Mouse (Mus musculus): ENCODE results near the gene Stard13. TPM values are rescaled to one million over a fixed set of nuclear protein-coding genes. Genes with fewer than 3 reads are reported as not detected.
A peak's percentile ranks its signal among the peaks of the same experiment; 100 is the strongest.

Stard13 gene
- 13.0 and 15.3 TPM in 2 replicates for polyA plus RNA-seq (2014; fragmentation: Nextera tagmentation; extraction: Ambion mirVana)

DNA sequence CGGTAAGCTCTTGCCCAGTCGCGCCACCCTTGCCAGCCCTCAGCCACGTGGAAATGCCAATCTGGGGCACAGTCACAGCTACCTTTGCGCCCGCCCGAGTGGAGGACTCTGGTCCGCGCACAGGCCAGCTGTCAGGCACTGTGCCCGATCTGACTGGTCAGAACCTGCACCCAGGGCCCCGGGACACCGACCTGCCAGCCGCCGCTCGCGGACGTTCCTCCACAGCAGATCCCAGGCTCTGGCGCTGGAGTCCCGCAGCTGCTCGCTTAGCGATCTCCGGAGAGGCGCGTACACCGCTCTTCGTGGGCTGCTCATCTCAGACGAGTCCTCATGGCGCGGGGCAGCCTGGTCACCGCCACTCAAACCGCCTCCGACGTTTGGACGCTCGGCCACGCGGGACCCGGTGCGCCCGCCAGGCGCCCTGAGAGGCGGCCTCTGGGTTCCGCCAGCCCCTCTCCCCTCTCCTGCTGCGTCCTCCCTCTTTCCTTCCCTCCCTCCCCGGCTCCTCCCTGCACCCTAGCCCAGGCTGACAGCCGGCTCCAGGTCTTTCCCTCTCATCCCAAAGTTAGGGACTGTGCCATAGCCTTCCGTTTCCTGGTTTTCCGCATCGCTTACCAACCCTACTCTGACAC lies at the start of gene Stard13:
TSS of gene Stard13 (minus strand) at position 437 of the 632 bp plus-strand sequence.
- Histone ChIP-seq H3K4me2 (ENCODE audit: low read length) (peak within 1 kb of the TSS; percentile 88), H3K9ac (ENCODE audit: low read length) (peak within 1 kb of the TSS; percentile 65), H3K9me3 (ENCODE audit: control insufficient read depth, low read length) (no peaks in the 10 kb centered on the region), H3K4me3 (ENCODE audit: low read depth, low read length) (peak within 1 kb of the TSS; percentile 52), H3K36me3 (ENCODE audit: control insufficient read depth, insufficient read depth, low read length) (no peaks in the 10 kb centered on the region), H3K27ac (ENCODE audit: low read depth) (no peak within 1 kb of the TSS), H3K27me3 (replicated peaks; ENCODE audit: control insufficient read depth, insufficient read depth, low read length) (no peaks in the 10 kb centered on the region), H3K4me1 (replicated peaks; ENCODE audit: control insufficient read depth, insufficient read depth, low read length) (peaks cover 3% of the 10 kb centered on the region; the same call in 1 of the 2 replicates)
- WGBS = 2% methylated on average over 49 of the region's 49 CpGs
- peak; percentile 82 for ATAC-seq (replicated peaks; ENCODE audit: low FRiP score, low TSS enrichment, low read depth)
- peak; percentile 82 for DNase-seq (ENCODE audit: low spot score)

DNA sequence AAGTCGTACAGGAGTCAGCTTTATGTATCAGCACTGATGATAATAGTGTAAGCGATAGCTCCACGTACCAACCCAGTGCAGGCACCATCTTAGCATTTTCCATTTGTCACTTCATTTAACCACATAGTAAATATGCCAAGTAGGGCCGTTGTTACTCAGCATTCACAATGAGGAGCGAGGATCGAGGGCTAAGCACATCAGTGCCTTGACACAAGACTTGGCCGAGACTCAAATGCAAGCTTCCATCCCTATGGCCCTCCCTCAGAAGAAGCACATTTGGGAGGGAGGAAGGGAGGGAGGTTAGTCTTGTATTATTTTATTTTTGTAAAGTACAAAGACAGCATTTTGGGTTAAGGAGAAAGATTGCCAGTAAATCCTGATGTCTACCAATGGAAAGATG lies 45.9 kb upstream of the Stard13 start:
- H3K36me3 ChIP-seq (ENCODE audit: control insufficient read depth, insufficient read depth, low read length) = no peaks in the 10 kb centered on the region
- H3K9me3 ChIP-seq (ENCODE audit: control insufficient read depth, low read length) = no peaks in the 10 kb centered on the region
- DNase-seq (ENCODE audit: low spot score) = no peak
- H3K9ac ChIP-seq (ENCODE audit: low read length) = no peak overlapping the region
- no peaks in the 10 kb centered on the region for H3K4me1 ChIP-seq (replicated peaks; ENCODE audit: control insufficient read depth, insufficient read depth, low read length)
- no peak for ATAC-seq (replicated peaks; ENCODE audit: low FRiP score, low TSS enrichment, low read depth)
- H3K4me3 ChIP-seq (ENCODE audit: low read depth, low read length) = no peak overlapping the region
- 83% methylated on average over 7 of the region's 7 CpGs for WGBS
- no peak overlapping the region for H3K4me2 ChIP-seq (ENCODE audit: low read length)
- H3K27me3 ChIP-seq (replicated peaks; ENCODE audit: control insufficient read depth, insufficient read depth, low read length) = no peaks in the 10 kb centered on the region
- no peak overlapping the region for H3K27ac ChIP-seq (ENCODE audit: low read depth)

DNA sequence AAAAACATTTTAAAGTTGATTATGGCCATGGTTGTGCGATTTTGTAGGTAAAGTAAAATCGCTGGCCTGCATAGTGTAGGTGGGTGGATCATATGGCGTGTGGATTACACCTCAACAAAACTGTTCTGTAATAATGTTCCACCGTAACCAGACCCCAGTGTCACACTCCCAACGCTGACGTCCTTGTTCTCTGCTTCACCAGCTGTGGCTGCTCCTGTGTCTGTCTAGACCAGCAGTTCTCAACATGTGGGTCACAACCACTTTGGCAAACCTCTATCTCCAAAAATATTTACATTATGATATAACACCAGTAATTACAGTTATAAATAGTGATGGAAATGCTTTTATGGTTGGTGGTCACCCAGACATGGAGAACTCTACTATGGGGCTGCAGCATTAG lies 44.3 kb upstream of the Stard13 start:
- no peak overlapping the region for H3K9ac ChIP-seq (ENCODE audit: low read length)
- DNase-seq (ENCODE audit: low spot score) (no peak), ATAC-seq (replicated peaks; ENCODE audit: low FRiP score, low TSS enrichment, low read depth) (no peak)
- H3K4me1 ChIP-seq (replicated peaks; ENCODE audit: control insufficient read depth, insufficient read depth, low read length) = no peaks in the 10 kb centered on the region
- no peaks in the 10 kb centered on the region for H3K27me3 ChIP-seq (replicated peaks; ENCODE audit: control insufficient read depth, insufficient read depth, low read length)
- 71% methylated on average over 6 of the region's 6 CpGs for WGBS
- no peak overlapping the region for H3K4me3 ChIP-seq (ENCODE audit: low read depth, low read length)
- no peaks in the 10 kb centered on the region for H3K36me3 ChIP-seq (ENCODE audit: control insufficient read depth, insufficient read depth, low read length)
- H3K27ac ChIP-seq (ENCODE audit: low read depth) = no peak overlapping the region
- no peak overlapping the region for H3K4me2 ChIP-seq (ENCODE audit: low read length)
- H3K9me3 ChIP-seq (ENCODE audit: control insufficient read depth, low read length) = no peaks in the 10 kb centered on the region

DNA sequence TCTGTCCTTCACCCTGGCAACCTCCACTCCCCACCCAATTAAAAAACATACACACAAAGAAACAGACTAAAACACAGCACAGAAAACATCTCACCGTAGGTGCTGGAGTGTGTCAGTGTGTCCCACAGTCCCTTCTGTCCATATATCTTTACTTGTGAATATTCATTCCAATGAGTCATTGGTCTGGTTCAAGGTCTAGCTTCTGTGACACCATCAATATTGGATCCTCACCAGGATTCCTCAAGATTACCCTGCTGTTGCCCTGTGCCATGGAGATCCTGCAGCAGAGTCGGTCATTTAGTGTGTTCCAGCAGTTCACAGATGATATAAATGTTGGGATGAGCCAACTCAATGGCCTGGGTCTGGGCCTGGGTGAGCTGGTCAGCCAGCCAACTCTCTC lies 42.4 kb upstream of the Stard13 start:
- H3K27me3 ChIP-seq (replicated peaks; ENCODE audit: control insufficient read depth, insufficient read depth, low read length) = no peaks in the 10 kb centered on the region
- H3K9me3 ChIP-seq (ENCODE audit: control insufficient read depth, low read length) = no peaks in the 10 kb centered on the region
- H3K36me3 ChIP-seq (ENCODE audit: control insufficient read depth, insufficient read depth, low read length) = no peaks in the 10 kb centered on the region
- DNase-seq (ENCODE audit: low spot score) (no peak), ATAC-seq (replicated peaks; ENCODE audit: low FRiP score, low TSS enrichment, low read depth) (no peak)
- no peak overlapping the region for H3K9ac ChIP-seq (ENCODE audit: low read length)
- no peaks in the 10 kb centered on the region for H3K4me1 ChIP-seq (replicated peaks; ENCODE audit: control insufficient read depth, insufficient read depth, low read length)
- no peak overlapping the region for H3K27ac ChIP-seq (ENCODE audit: low read depth)
- no peak overlapping the region for H3K4me2 ChIP-seq (ENCODE audit: low read length)
- H3K4me3 ChIP-seq (ENCODE audit: low read depth, low read length) = no peak overlapping the region
- WGBS = 95% methylated on average over 2 of the region's 2 CpGs

DNA sequence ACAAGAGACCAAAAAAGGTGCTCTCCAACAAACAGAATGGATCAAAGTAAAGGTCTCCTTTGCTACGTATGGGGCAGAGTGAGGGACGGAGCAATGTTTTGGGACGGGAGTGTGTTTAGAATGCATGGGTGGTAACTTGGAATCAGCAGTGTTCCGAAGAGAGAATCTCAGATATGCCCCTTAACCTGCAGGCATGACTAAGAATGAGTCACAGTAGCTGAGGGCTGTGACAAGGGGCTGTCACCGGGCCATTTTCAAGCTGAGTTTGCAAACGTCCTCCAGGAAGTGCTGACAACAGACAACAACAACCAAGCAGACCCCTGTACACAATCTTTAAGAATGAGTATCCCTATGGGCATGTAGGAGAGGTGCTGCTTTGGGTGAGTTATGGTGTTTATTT lies 40.6 kb upstream of the Stard13 start:
- ATAC-seq (replicated peaks; ENCODE audit: low FRiP score, low TSS enrichment, low read depth) = no peak
- Histone ChIP-seq H3K4me2 (ENCODE audit: low read length) (no peak overlapping the region), H3K4me3 (ENCODE audit: low read depth, low read length) (no peak overlapping the region), H3K27ac (ENCODE audit: low read depth) (no peak overlapping the region), H3K9ac (ENCODE audit: low read length) (no peak overlapping the region), H3K9me3 (ENCODE audit: control insufficient read depth, low read length) (no peaks in the 10 kb centered on the region), H3K27me3 (replicated peaks; ENCODE audit: control insufficient read depth, insufficient read depth, low read length) (no peaks in the 10 kb centered on the region), H3K36me3 (ENCODE audit: control insufficient read depth, insufficient read depth, low read length) (no peaks in the 10 kb centered on the region), H3K4me1 (replicated peaks; ENCODE audit: control insufficient read depth, insufficient read depth, low read length) (no peaks in the 10 kb centered on the region)
- 74% methylated on average over 6 of the region's 6 CpGs for WGBS
- no peak for DNase-seq (ENCODE audit: low spot score)

DNA sequence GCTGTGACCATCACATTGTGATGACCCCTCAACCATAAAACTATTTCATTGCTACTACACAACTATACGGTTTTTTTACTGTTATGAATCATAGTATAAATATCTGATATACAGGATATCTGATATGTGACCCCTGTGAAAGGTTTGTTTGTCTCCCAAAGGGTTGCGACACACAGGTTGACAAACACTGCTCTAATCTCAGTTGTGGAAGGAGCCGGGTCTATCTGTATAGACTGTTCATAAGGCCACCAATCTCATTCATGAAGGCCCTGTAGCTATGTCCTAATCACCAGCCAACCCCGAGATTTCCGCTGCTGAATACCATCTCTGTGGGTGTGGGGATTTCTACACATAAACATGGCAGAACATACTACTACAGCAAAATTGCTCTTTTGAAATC lies 37.2 kb upstream of the Stard13 start:
- no peaks in the 10 kb centered on the region for H3K36me3 ChIP-seq (ENCODE audit: control insufficient read depth, insufficient read depth, low read length)
- 92% methylated on average over 5 of the region's 5 CpGs for WGBS
- no peak for ATAC-seq (replicated peaks; ENCODE audit: low FRiP score, low TSS enrichment, low read depth)
- no peak overlapping the region for H3K4me3 ChIP-seq (ENCODE audit: low read depth, low read length)
- H3K4me2 ChIP-seq (ENCODE audit: low read length) = no peak overlapping the region
- no peak for DNase-seq (ENCODE audit: low spot score)
- H3K9me3 ChIP-seq (ENCODE audit: control insufficient read depth, low read length) = no peaks in the 10 kb centered on the region
- H3K27me3 ChIP-seq (replicated peaks; ENCODE audit: control insufficient read depth, insufficient read depth, low read length) = no peaks in the 10 kb centered on the region
- H3K4me1 ChIP-seq (replicated peaks; ENCODE audit: control insufficient read depth, insufficient read depth, low read length) = no peaks in the 10 kb centered on the region
- no peak overlapping the region for H3K9ac ChIP-seq (ENCODE audit: low read length)
- no peak overlapping the region for H3K27ac ChIP-seq (ENCODE audit: low read depth)

DNA sequence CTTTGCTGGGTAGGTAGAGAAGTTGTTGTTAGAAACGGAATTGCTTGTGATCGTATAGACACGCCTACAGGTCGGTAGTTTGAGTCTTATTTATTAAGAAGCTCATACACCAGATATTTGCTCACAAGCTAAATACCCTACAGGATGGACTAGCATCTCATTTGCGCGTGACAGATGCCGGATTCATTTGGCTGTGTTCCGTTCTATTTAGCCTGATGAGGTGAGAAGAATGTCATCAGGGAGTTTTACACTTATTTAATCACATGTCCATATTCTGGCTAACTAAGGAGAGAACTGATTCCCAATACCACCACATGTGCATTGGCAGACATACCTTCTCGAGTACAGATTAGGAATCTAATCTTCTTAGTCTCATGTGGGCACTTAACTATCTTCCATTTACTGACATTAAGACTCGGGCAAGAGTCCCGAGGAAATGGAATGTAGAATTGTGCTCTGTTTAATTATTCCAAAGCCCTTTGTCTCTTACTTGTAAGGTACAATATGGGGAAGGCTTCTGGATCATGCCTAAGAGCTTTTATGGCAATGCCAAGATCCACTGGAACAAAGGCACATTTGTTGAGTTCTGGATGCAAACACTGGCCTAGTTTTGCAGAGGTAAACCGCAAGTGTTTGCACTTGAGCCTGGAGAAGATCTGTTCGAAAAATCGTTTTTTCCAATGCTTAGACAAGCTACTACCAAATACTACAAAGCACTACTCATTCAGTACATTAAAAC lies 33.4 kb upstream of the Stard13 start:
- Histone ChIP-seq H3K27ac (ENCODE audit: low read depth) (no peak overlapping the region), H3K4me2 (ENCODE audit: low read length) (no peak overlapping the region), H3K36me3 (ENCODE audit: control insufficient read depth, insufficient read depth, low read length) (no peaks in the 10 kb centered on the region), H3K4me1 (replicated peaks; ENCODE audit: control insufficient read depth, insufficient read depth, low read length) (no peaks in the 10 kb centered on the region), H3K9ac (ENCODE audit: low read length) (no peak overlapping the region), H3K9me3 (ENCODE audit: control insufficient read depth, low read length) (no peaks in the 10 kb centered on the region), H3K27me3 (replicated peaks; ENCODE audit: control insufficient read depth, insufficient read depth, low read length) (no peaks in the 10 kb centered on the region), H3K4me3 (ENCODE audit: low read depth, low read length) (no peak overlapping the region)
- no peak for DNase-seq (ENCODE audit: low spot score)
- WGBS = 84% methylated on average over 14 of the region's 14 CpGs
- no peak for ATAC-seq (replicated peaks; ENCODE audit: low FRiP score, low TSS enrichment, low read depth)

DNA sequence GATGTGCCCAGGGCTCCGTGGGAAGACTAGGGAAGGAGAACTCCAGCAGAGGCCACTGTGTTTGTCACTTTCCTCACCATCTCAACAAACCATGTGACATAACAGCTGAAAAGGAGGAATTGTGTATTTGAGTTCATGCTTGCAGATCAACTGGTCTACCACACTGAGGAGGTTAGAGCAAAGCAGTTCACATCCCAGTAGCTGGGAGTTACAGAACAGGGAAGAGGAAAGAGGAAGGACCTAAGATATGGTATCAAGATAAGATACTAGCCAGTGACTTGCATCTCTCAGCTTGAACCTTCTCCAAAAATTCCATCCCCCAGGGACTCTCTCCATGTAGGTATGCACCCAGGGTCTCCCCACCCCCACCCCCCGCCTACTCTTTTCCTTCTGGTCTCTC lies 27.9 kb upstream of the Stard13 start:
- no peaks in the 10 kb centered on the region for H3K27me3 ChIP-seq (replicated peaks; ENCODE audit: control insufficient read depth, insufficient read depth, low read length)
- 86% methylated on average over 2 of the region's 2 CpGs for WGBS
- no peak for ATAC-seq (replicated peaks; ENCODE audit: low FRiP score, low TSS enrichment, low read depth)

DNA sequence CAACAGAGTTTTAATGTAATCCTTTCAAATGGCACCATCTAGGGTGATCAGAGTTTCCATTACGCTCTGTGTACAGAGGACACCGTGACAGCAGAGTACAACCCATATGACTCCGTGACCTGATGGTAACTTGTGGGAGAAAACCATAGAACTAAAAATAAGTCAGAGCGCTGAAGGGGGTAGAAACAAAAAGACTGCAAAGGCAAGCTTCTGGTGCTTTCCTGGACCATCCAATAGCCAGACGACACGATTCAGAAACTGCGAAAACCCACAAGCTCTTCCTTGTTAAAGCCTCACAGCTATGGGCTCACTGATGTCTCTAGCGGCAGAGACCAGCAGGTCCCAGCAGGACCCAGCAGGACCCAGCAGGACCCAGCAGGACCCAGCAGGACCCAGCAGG lies 18.6 kb upstream of the Stard13 start:
- no peak for DNase-seq (ENCODE audit: low spot score)
- WGBS = 63% methylated on average over 8 of the region's 8 CpGs

More for the DNA sequence above, 27.9 kb upstream of the Stard13 start:
- Histone ChIP-seq H3K4me2 (ENCODE audit: low read length) (no peak overlapping the region), H3K4me1 (replicated peaks; ENCODE audit: control insufficient read depth, insufficient read depth, low read length) (no peaks in the 10 kb centered on the region), H3K4me3 (ENCODE audit: low read depth, low read length) (no peak overlapping the region), H3K36me3 (ENCODE audit: control insufficient read depth, insufficient read depth, low read length) (no peaks in the 10 kb centered on the region), H3K9me3 (ENCODE audit: control insufficient read depth, low read length) (no peaks in the 10 kb centered on the region), H3K27ac (ENCODE audit: low read depth) (no peak overlapping the region), H3K9ac (ENCODE audit: low read length) (no peak overlapping the region)
- no peak for DNase-seq (ENCODE audit: low spot score)

More for the DNA sequence above, 18.6 kb upstream of the Stard13 start:
- Histone ChIP-seq H3K27me3 (replicated peaks; ENCODE audit: control insufficient read depth, insufficient read depth, low read length) (no peaks in the 10 kb centered on the region), H3K36me3 (ENCODE audit: control insufficient read depth, insufficient read depth, low read length) (no peaks in the 10 kb centered on the region), H3K9me3 (ENCODE audit: control insufficient read depth, low read length) (no peaks in the 10 kb centered on the region), H3K9ac (ENCODE audit: low read length) (no peak overlapping the region), H3K4me3 (ENCODE audit: low read depth, low read length) (no peak overlapping the region), H3K4me1 (replicated peaks; ENCODE audit: control insufficient read depth, insufficient read depth, low read length) (peaks cover under 1% of the 10 kb centered on the region; the same call in 1 of the 2 replicates), H3K4me2 (ENCODE audit: low read length) (no peak overlapping the region), H3K27ac (ENCODE audit: low read depth) (no peak overlapping the region)
- ATAC-seq (replicated peaks; ENCODE audit: low FRiP score, low TSS enrichment, low read depth) = no peak
